Mouse (Mus musculus): Measurements from ENCODE around the gene Pik3ca. TPM values are rescaled to one million over a fixed set of nuclear protein-coding genes. Genes with fewer than 3 reads are reported as not detected.
"Not testable (repeated sequence)": the region's sequence is repeated elsewhere in the genome, so short reads cannot be mapped to it uniquely, and the experiment has no call there.

Pik3ca gene
- polyA plus RNA-seq, 1 experiment from 2014 or later: 17.7 TPM

DNA sequence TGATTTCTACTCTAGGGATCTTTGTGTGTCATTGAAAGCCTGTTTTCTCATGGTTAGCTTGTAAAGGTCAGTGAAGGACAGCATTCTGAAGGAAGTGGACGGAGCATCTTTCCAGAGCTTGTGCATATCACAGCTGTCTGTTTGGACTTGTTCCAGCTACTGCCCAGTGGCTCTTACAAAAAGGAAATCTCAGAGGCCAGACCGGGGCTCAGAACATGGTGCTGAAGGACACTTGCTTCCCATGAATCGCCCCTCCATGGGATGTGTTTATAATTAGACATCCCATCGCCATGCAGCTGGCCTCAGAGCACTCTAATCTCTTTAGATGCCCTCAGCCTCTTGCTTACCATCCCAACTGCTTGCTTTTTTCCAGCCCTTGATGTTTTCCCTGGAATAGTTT, 31.4 kb downstream of the Pik3ca start:
- Histone ChIP-seq H3K36me3 (ENCODE audit: control insufficient read depth, insufficient read depth, low read length) (no peaks in the 10 kb centered on the region), H3K9me3 (replicated peaks; ENCODE audit: control insufficient read depth, low read length) (no peaks in the 10 kb centered on the region), H3K4me3 (ENCODE audit: low read depth, low read length) (no peak overlapping the region), H3K27ac (ENCODE audit: low read depth, low read length) (no peak overlapping the region), H3K4me2 (ENCODE audit: low read length) (no peak overlapping the region), H3K9ac (ENCODE audit: low read length) (no peak overlapping the region), H3K27me3 (replicated peaks; ENCODE audit: control insufficient read depth, insufficient read depth, low read length) (no peaks in the 10 kb centered on the region), H3K4me1 (ENCODE audit: control insufficient read depth, insufficient read depth, low read length) (no peaks in the 10 kb centered on the region)
- WGBS: 75% methylated on average over 4 of the region's 4 CpGs
- ATAC-seq (no peak), DNase-seq (ENCODE audit: low spot score) (no peak)

DNA sequence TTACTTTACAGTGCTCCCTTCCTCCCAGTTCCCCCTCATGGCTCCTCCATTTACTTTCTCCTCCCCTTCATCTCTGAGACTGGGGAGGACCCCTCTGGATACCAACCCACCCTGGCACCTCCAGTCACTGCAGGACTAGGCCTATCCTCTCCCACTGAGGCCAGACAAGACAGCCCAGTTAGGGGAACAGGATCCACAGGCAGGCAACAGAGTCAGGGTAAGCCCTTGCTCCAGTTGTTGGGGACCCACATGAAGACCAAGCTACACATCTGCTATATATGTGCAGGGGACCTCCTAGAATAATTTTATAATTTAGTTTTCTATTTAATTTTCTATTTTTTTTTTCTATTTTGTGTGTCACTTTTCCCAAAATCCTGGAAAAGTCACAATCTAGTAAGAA, 31.9 kb downstream of the Pik3ca start:
- H3K4me1 ChIP-seq (ENCODE audit: control insufficient read depth, insufficient read depth, low read length); ATAC-seq; H3K4me3 ChIP-seq (ENCODE audit: low read depth, low read length); H3K27ac ChIP-seq (ENCODE audit: low read depth, low read length); H3K27me3 ChIP-seq (replicated peaks; ENCODE audit: control insufficient read depth, insufficient read depth, low read length); DNase-seq (ENCODE audit: low spot score); H3K36me3 ChIP-seq (ENCODE audit: control insufficient read depth, insufficient read depth, low read length); H3K9ac ChIP-seq (ENCODE audit: low read length); H3K9me3 ChIP-seq (replicated peaks; ENCODE audit: control insufficient read depth, low read length); H3K4me2 ChIP-seq (ENCODE audit: low read length): not testable (repeated sequence)

DNA sequence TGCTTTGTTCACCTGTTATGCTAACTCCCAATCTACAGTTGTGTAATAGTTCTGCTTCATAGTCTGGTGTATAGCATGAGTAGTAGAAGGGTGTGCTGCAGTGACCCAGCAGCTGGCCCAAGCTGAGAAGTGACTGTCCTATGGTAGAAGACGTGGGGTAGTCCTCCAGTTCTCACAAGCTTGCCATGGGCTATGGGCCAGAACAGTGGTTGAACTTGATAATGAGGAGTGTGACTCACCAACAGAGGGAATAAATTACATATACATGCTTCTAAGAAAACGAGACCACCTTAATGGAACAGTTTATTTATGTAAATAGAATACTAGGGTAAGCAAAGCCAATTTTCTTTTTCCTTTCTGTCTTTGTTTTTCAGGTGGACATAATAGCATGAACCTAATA, 32.9 kb downstream of the Pik3ca start:
- Histone ChIP-seq H3K27ac (ENCODE audit: low read depth, low read length) (no peak overlapping the region), H3K9ac (ENCODE audit: low read length) (no peak overlapping the region), H3K4me2 (ENCODE audit: low read length) (no peak overlapping the region), H3K4me3 (ENCODE audit: low read depth, low read length) (no peak overlapping the region), H3K27me3 (replicated peaks; ENCODE audit: control insufficient read depth, insufficient read depth, low read length) (no peaks in the 10 kb centered on the region), H3K4me1 (ENCODE audit: control insufficient read depth, insufficient read depth, low read length) (no peaks in the 10 kb centered on the region), H3K36me3 (ENCODE audit: control insufficient read depth, insufficient read depth, low read length) (no peaks in the 10 kb centered on the region), H3K9me3 (replicated peaks; ENCODE audit: control insufficient read depth, low read length) (no peaks in the 10 kb centered on the region)
- DNase-seq (ENCODE audit: low spot score) (no peak), ATAC-seq (no peak)
- 57% methylated on average over 2 of the region's 2 CpGs for WGBS

DNA sequence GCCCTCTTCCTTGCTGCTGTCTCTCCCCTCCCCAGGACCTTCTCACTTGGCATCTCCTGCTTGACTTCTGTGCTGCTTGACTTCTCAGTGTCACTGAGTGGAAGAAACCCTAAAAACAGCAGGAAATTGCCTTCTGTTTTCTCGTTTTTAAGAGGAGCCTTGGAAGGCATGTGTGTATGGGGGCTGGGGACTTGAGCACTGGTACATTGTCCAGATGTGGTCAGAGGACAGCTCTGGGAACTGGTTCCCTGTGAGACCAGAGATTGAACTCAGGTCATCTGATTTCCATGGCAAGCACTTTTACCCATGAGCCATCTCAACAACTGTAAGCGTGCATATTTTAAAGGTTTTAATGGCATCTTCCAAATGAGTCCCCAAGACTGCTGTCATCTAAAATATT, 36.5 kb downstream of the Pik3ca start:
- no peak overlapping the region for H3K4me3 ChIP-seq (ENCODE audit: low read depth, low read length)
- no peak overlapping the region for H3K27ac ChIP-seq (ENCODE audit: low read depth, low read length)
- no peaks in the 10 kb centered on the region for H3K27me3 ChIP-seq (replicated peaks; ENCODE audit: control insufficient read depth, insufficient read depth, low read length)
- H3K4me2 ChIP-seq (ENCODE audit: low read length): no peak overlapping the region
- DNase-seq (ENCODE audit: low spot score) (no peak), ATAC-seq (no peak)
- peaks cover 21% of the 10 kb centered on the region for H3K36me3 ChIP-seq (ENCODE audit: control insufficient read depth, insufficient read depth, low read length)
- WGBS: 86% methylated on average over 2 of the region's 2 CpGs
- no peak overlapping the region for H3K9ac ChIP-seq (ENCODE audit: low read length)
- H3K4me1 ChIP-seq (ENCODE audit: control insufficient read depth, insufficient read depth, low read length): no peaks in the 10 kb centered on the region
- no peaks in the 10 kb centered on the region for H3K9me3 ChIP-seq (replicated peaks; ENCODE audit: control insufficient read depth, low read length)

DNA sequence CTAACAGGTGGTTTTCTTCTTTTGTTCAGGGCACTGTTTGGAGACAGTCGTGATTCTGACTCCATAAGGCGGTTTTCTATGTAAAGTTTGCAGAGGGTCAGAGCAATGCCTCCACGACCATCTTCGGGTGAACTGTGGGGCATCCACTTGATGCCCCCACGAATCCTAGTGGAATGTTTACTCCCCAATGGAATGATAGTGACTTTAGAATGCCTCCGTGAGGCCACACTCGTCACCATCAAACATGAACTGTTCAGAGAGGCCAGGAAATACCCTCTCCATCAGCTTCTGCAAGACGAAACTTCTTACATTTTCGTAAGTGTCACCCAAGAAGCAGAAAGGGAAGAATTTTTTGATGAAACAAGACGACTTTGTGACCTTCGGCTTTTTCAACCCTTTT, 38.6 kb downstream of the Pik3ca start:
- DNase-seq (ENCODE audit: low spot score) (no peak), ATAC-seq (no peak)
- H3K4me3 ChIP-seq (ENCODE audit: low read depth, low read length): no peak overlapping the region
- no peak overlapping the region for H3K9ac ChIP-seq (ENCODE audit: low read length)
- H3K9me3 ChIP-seq (replicated peaks; ENCODE audit: control insufficient read depth, low read length): no peaks in the 10 kb centered on the region
- H3K27me3 ChIP-seq (replicated peaks; ENCODE audit: control insufficient read depth, insufficient read depth, low read length): no peaks in the 10 kb centered on the region
- no peaks in the 10 kb centered on the region for H3K4me1 ChIP-seq (ENCODE audit: control insufficient read depth, insufficient read depth, low read length)
- WGBS: 91% methylated on average over 11 of the region's 11 CpGs
- H3K4me2 ChIP-seq (ENCODE audit: low read length): no peak overlapping the region
- peaks cover 38% of the 10 kb centered on the region for H3K36me3 ChIP-seq (ENCODE audit: control insufficient read depth, insufficient read depth, low read length)
- no peak overlapping the region for H3K27ac ChIP-seq (ENCODE audit: low read depth, low read length)

DNA sequence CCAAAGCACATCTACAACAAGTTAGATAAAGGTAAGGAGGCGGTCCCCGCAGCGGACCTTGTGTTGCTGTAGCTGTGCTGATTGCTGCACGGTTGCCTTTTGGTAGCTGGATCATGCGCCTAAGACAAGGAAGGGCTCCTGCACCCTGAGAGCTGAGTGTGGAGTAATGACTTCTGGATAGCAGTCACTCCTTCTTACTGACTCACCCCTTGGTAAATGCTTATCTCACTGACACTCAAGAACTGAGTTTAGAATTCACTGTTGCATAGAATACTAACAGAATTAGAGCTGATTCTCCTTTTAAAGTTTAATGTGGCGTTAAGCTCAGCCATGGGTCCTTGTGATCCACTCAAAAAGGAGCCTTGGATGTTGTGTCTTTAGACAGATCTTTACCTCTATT, 39.8 kb downstream of the Pik3ca start:
- Histone ChIP-seq H3K36me3 (ENCODE audit: control insufficient read depth, insufficient read depth, low read length) (peaks cover 49% of the 10 kb centered on the region), H3K27me3 (replicated peaks; ENCODE audit: control insufficient read depth, insufficient read depth, low read length) (no peaks in the 10 kb centered on the region)
- WGBS: 93% methylated on average over 6 of the region's 6 CpGs

DNA sequence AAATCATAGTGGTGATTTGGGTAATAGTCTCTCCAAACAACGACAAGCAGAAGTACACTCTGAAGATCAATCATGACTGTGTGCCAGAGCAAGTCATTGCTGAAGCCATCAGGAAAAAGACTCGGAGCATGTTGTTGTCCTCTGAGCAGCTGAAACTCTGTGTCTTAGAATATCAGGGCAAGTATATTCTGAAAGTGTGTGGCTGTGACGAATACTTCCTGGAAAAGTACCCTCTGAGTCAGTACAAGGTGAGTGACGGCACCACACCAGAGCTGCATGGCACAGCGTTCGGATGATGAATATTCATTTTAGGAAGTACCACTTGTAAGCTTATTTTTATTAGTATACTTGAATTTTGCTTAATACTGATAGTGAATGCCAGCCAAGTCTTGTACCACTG, 40.3 kb downstream of the Pik3ca start:
- Histone ChIP-seq H3K4me1 (ENCODE audit: control insufficient read depth, insufficient read depth, low read length) (no peaks in the 10 kb centered on the region), H3K4me3 (ENCODE audit: low read depth, low read length) (no peak overlapping the region)

More for the DNA sequence above, 39.8 kb downstream of the Pik3ca start:
- Histone ChIP-seq H3K4me1 (ENCODE audit: control insufficient read depth, insufficient read depth, low read length) (no peaks in the 10 kb centered on the region), H3K27ac (ENCODE audit: low read depth, low read length) (no peak overlapping the region), H3K4me2 (ENCODE audit: low read length) (no peak overlapping the region), H3K9me3 (replicated peaks; ENCODE audit: control insufficient read depth, low read length) (no peaks in the 10 kb centered on the region), H3K4me3 (ENCODE audit: low read depth, low read length) (no peak overlapping the region), H3K9ac (ENCODE audit: low read length) (no peak overlapping the region)
- DNase-seq (ENCODE audit: low spot score): no peak
- ATAC-seq: no peak

DNA sequence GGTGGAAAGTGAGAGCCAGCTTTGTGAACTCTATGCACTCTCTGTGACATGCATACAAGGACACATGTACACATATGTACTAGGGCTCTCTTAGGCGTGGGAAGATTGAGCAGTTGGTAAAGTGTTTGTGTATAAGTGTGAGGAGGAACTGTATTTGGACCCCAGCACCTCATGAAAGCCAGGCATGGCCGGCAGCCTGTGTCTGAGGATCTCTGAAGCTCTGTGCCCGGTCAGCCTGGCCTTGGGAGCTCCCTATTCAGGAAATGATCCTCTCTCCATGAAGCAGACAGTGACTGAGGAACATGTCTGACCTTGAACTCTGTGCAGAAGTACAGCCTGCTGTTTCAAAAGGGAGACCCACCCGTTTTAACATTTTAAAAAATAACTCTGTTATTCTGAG, 41.2 kb downstream of the Pik3ca start:
- H3K36me3 ChIP-seq (ENCODE audit: control insufficient read depth, insufficient read depth, low read length): peaks cover 62% of the 10 kb centered on the region
- no peaks in the 10 kb centered on the region for H3K9me3 ChIP-seq (replicated peaks; ENCODE audit: control insufficient read depth, low read length)
- H3K27me3 ChIP-seq (replicated peaks; ENCODE audit: control insufficient read depth, insufficient read depth, low read length): no peaks in the 10 kb centered on the region
- no peak overlapping the region for H3K9ac ChIP-seq (ENCODE audit: low read length)
- no peak overlapping the region for H3K4me2 ChIP-seq (ENCODE audit: low read length)
- H3K4me1 ChIP-seq (ENCODE audit: control insufficient read depth, insufficient read depth, low read length): no peaks in the 10 kb centered on the region
- H3K27ac ChIP-seq (ENCODE audit: low read depth, low read length): no peak overlapping the region
- 92% methylated on average over 4 of the region's 4 CpGs for WGBS
- ATAC-seq (no peak), DNase-seq (ENCODE audit: low spot score) (no peak)
- H3K4me3 ChIP-seq (ENCODE audit: low read depth, low read length): no peak overlapping the region

More for the DNA sequence above, 40.3 kb downstream of the Pik3ca start:
- WGBS: 94% methylated on average over 6 of the region's 6 CpGs
- Histone ChIP-seq H3K4me2 (ENCODE audit: low read length) (no peak overlapping the region), H3K9ac (ENCODE audit: low read length) (no peak overlapping the region), H3K27ac (ENCODE audit: low read depth, low read length) (no peak overlapping the region), H3K36me3 (ENCODE audit: control insufficient read depth, insufficient read depth, low read length) (peaks cover 53% of the 10 kb centered on the region), H3K9me3 (replicated peaks; ENCODE audit: control insufficient read depth, low read length) (no peaks in the 10 kb centered on the region), H3K27me3 (replicated peaks; ENCODE audit: control insufficient read depth, insufficient read depth, low read length) (no peaks in the 10 kb centered on the region)
- DNase-seq (ENCODE audit: low spot score): no peak
- no peak for ATAC-seq

DNA sequence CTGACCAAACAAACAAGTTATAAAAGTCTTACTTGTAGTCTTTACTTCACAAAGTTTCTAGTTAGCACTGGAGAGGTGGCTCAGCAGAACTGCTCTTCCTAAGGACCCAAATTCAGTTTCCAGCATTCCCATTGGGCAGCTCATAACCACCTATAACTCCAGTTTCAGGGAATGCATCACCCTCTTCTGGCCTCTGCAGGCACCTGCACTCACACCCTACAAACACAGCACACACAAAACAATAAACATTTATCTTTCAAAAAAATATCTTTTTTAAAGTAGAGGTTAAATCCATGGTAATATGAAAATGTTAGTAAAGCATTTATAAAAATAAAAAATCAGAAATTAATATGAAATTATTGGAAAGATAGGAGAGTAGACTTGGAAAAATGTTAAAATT, 44.2 kb downstream of the Pik3ca start:
- peaks cover 74% of the 10 kb centered on the region for H3K36me3 ChIP-seq (ENCODE audit: control insufficient read depth, insufficient read depth, low read length)
- no peaks in the 10 kb centered on the region for H3K4me1 ChIP-seq (ENCODE audit: control insufficient read depth, insufficient read depth, low read length)
- no peak for ATAC-seq

More for the DNA sequence above, 44.2 kb downstream of the Pik3ca start:
- Histone ChIP-seq H3K9me3 (replicated peaks; ENCODE audit: control insufficient read depth, low read length) (no peaks in the 10 kb centered on the region), H3K9ac (ENCODE audit: low read length) (no peak overlapping the region), H3K4me3 (ENCODE audit: low read depth, low read length) (no peak overlapping the region), H3K4me2 (ENCODE audit: low read length) (no peak overlapping the region), H3K27ac (ENCODE audit: low read depth, low read length) (no peak overlapping the region), H3K27me3 (replicated peaks; ENCODE audit: control insufficient read depth, insufficient read depth, low read length) (no peaks in the 10 kb centered on the region)
- no peak for DNase-seq (ENCODE audit: low spot score)
